Mouse (Mus musculus) right cerebral cortex, postnatal 4 days (tissue): Measurements from ENCODE around the gene Slc22a12.

Experiments
- DNase-seq: peaks from one replicate; pipeline ENCODE4 v3.0.0-alpha.2; 2022

The Slc22a12 gene

GRCm38 (mm10) chr19:6513389-6514139 lies 29.3 kb downstream of the Slc22a12 start:
- DNase-seq: no peak

- DNase-seq: no peak
Observed at GRCm38 (mm10) chr19:6510546-6510945, 32.3 kb downstream of the Slc22a12 start.

- DNase-seq: no peak
Observed at GRCm38 (mm10) chr19:6509881-6510280, 33.0 kb downstream of the Slc22a12 start.

GRCm38 (mm10) chr19:6507393-6507792 lies 35.4 kb downstream of the Slc22a12 start:
- DNase-seq: no peak

GRCm38 (mm10) chr19:6504656-6505045 lies 38.2 kb downstream of the Slc22a12 start:
- DNase-seq: no peak

- peak; percentile 64 for DNase-seq
Observed at GRCm38 (mm10) chr19:6503926-6504655, 38.7 kb downstream of the Slc22a12 start.

- DNase-seq: no peak
Observed at GRCm38 (mm10) chr19:6502543-6503319, 40.1 kb downstream of the Slc22a12 start.

GRCm38 (mm10) chr19:6502035-6502541 lies 40.7 kb downstream of the Slc22a12 start:
- DNase-seq: peak; percentile 69

GRCm38 (mm10) chr19:6500636-6501025 lies 42.2 kb downstream of the Slc22a12 start:
- DNase-seq: no peak

GRCm38 (mm10) chr19:6499860-6500635 lies 42.8 kb downstream of the Slc22a12 start:
- DNase-seq: no peak

- DNase-seq: peak; percentile 56
Observed at GRCm38 (mm10) chr19:6498350-6499131, 44.3 kb downstream of the Slc22a12 start.

GRCm38 (mm10) chr19:6497803-6498202 lies 45.0 kb downstream of the Slc22a12 start:
- DNase-seq: peak; percentile 57

- DNase-seq: peak; percentile 86
Observed at GRCm38 (mm10) chr19:6497150-6497801, 45.6 kb downstream of the Slc22a12 start.

- DNase-seq: no peak
Observed at GRCm38 (mm10) chr19:6496462-6497149, 46.2 kb downstream of the Slc22a12 start.

GRCm38 (mm10) chr19:6495714-6496113 lies 47.1 kb downstream of the Slc22a12 start:
- no peak for DNase-seq

GRCm38 (mm10) chr19:6494504-6495170 lies 48.2 kb downstream of the Slc22a12 start:
- DNase-seq: no peak

- DNase-seq: no peak
Observed at GRCm38 (mm10) chr19:6494032-6494431, 48.8 kb downstream of the Slc22a12 start.

GRCm38 (mm10) chr19:6493219-6493618 lies 49.6 kb downstream of the Slc22a12 start:
- no peak for DNase-seq

GRCm38 (mm10) chr19:6492124-6492523 lies 50.7 kb downstream of the Slc22a12 start:
- peak; percentile 67 for DNase-seq

- no peak for DNase-seq
Observed at GRCm38 (mm10) chr19:6491538-6491937, 51.3 kb downstream of the Slc22a12 start.
